Mouse (Mus musculus): Measurements from ENCODE around the gene Arhgef3. TPM values are rescaled to one million over a fixed set of nuclear protein-coding genes. Genes with fewer than 3 reads are reported as not detected.

Arhgef3 gene
- total and polyA plus RNA-seq, 2 experiments from 2014 or later = 17.9 to 21.4 TPM

DNA sequence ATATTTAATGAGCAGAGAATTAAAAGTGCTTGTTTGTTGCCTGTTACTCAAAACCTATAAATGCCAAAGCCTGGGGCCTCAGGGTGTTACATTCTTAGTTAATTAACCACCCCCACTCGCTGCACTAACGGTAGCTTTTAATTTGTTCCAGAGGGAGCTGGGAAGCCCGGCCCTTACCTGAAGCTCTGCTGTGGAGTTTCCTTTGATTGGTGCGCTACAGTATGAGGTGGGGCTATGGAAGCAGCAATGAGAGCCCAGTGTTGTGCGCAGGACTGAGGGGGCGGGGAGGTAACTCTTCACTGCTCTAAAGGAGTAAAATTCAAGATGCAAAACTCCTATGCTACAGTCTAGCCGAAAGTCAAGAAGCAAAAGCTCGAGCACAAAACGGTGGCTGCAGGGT lies 43.9 kb upstream of the Arhgef3 start:
- Histone ChIP-seq H3K9ac (replicated peaks; ENCODE audit: low read depth, low read length) (no peak overlapping the region), H3K4me3 (ENCODE audit: low read depth, low read length) (no peak overlapping the region), H3K9me3 (replicated peaks; ENCODE audit: control insufficient read depth, low read length) (no peaks in the 10 kb centered on the region), H3K27ac (ENCODE audit: low read depth) (no peak overlapping the region), H3K36me3 (replicated peaks; ENCODE audit: control insufficient read depth, insufficient read depth, low read length) (no peaks in the 10 kb centered on the region), H3K27me3 (ENCODE audit: control insufficient read depth, insufficient read depth, low read length) (no peaks in the 10 kb centered on the region), H3K4me1 (ENCODE audit: control insufficient read depth, insufficient read depth) (peaks cover 43% of the 10 kb centered on the region), H3K4me2 (ENCODE audit: low read depth, low read length) (no peak overlapping the region)
- no peak for ATAC-seq (ENCODE audit: insufficient read depth, low read depth)
- 47% methylated on average over 9 of the region's 9 CpGs for WGBS
- DNase-seq (ENCODE audit: low spot score) = no peak
- TF ChIP-seq CTCF (IDR thresholded peaks at IDR 0.05; ENCODE audit: low read depth) (no peak), EP300 (IDR thresholded peaks at IDR 0.05; ENCODE audit: low read depth) (no peak)

DNA sequence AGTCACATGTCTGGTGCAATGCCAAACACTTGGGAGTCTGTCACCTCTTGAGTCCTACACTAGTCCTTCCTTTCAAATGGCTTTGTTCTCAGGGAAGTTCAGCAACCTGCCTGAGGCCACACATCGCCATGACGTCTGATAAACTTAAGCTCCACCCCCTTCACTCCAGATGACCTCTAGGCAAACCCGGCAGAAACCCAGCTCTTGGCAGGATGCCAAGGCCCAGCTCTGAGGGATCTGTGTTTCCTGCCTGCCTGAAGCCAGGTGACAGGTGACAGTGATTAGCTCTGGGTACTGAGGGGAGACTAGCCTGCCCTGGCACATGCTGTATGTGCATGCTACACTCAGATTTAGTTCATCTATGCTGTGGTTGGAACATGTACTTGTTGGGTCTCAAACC lies 42.7 kb upstream of the Arhgef3 start:
- Histone ChIP-seq H3K4me3 (ENCODE audit: low read depth, low read length) (no peak overlapping the region), H3K9me3 (replicated peaks; ENCODE audit: control insufficient read depth, low read length) (no peaks in the 10 kb centered on the region), H3K4me2 (ENCODE audit: low read depth, low read length) (no peak overlapping the region), H3K36me3 (replicated peaks; ENCODE audit: control insufficient read depth, insufficient read depth, low read length) (no peaks in the 10 kb centered on the region), H3K27ac (ENCODE audit: low read depth) (no peak overlapping the region), H3K4me1 (ENCODE audit: control insufficient read depth, insufficient read depth) (peaks cover 46% of the 10 kb centered on the region), H3K27me3 (ENCODE audit: control insufficient read depth, insufficient read depth, low read length) (no peaks in the 10 kb centered on the region), H3K9ac (replicated peaks; ENCODE audit: low read depth, low read length) (no peak overlapping the region)
- no peak for TF ChIP-seq EP300 (IDR thresholded peaks at IDR 0.05; ENCODE audit: low read depth)
- DNase-seq (ENCODE audit: low spot score) (no peak), ATAC-seq (ENCODE audit: insufficient read depth, low read depth) (peak; percentile 24; the same call in 1 of the 2 replicates)
- 13% methylated on average over 3 of the region's 3 CpGs for WGBS

DNA sequence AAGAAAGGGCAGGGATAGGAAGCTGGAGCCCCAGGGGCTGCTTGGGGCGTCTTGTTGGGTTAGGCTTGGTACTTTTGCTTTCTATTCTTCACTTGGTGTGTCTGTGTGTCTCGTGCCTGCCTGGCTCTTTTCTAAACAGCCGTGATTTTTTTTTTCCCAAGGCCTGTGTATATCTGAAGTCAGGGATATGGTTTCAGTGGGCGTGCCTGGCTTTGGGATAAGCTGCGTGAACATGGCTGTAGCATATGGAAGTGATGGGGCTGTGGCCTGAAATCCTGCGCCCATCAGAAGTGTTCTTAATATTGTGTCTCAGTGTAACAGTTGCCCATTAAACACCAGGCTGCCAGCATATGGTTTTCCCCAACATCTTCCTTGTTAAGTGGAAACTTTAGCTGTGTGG lies 39.6 kb upstream of the Arhgef3 start:
- no peak for DNase-seq (ENCODE audit: low spot score)
- Histone ChIP-seq H3K4me3 (ENCODE audit: low read depth, low read length) (no peak overlapping the region), H3K4me2 (ENCODE audit: low read depth, low read length) (no peak overlapping the region), H3K4me1 (ENCODE audit: control insufficient read depth, insufficient read depth) (peaks cover 43% of the 10 kb centered on the region), H3K36me3 (replicated peaks; ENCODE audit: control insufficient read depth, insufficient read depth, low read length) (no peaks in the 10 kb centered on the region), H3K9me3 (replicated peaks; ENCODE audit: control insufficient read depth, low read length) (no peaks in the 10 kb centered on the region), H3K9ac (replicated peaks; ENCODE audit: low read depth, low read length) (no peak overlapping the region), H3K27me3 (ENCODE audit: control insufficient read depth, insufficient read depth, low read length) (no peaks in the 10 kb centered on the region), H3K27ac (ENCODE audit: low read depth) (no peak overlapping the region)
- 68% methylated on average over 6 of the region's 6 CpGs for WGBS
- TF ChIP-seq CTCF (IDR thresholded peaks at IDR 0.05; ENCODE audit: low read depth) (no peak), EP300 (IDR thresholded peaks at IDR 0.05; ENCODE audit: low read depth) (no peak)
- ATAC-seq (ENCODE audit: insufficient read depth, low read depth) = no peak

DNA sequence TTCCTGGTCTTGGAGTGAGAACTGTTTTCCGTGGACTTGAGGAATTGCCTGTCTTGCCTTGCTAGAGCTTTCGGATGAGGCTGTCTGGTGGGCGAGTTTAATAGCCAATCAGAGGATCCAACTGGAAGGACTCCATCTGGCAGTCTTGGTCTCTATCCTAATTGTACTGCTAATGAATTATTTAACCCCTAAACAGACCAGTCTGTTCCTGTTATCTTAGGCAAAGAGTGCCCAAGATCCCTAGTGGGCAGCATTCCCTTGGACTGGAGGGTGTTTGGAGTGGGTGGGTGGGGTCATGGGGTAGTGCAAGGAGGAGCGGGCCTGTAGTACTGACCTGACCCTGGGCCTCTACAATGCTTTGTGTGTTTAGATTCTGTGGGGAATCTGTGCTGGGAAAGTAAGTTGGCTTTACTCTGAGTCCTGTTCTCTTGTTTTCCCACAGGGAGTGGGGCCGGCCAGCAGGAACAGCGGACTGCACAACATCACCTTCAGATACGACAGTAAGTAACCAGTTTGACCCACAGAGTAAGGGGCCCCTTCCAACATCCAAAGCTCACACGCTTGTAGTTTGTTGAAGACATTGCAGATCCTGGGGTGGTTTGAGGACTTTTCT lies 38.7 kb upstream of the Arhgef3 start:
- WGBS = 61% methylated on average over 8 of the region's 8 CpGs
- DNase-seq (ENCODE audit: low spot score) = no peak

DNA sequence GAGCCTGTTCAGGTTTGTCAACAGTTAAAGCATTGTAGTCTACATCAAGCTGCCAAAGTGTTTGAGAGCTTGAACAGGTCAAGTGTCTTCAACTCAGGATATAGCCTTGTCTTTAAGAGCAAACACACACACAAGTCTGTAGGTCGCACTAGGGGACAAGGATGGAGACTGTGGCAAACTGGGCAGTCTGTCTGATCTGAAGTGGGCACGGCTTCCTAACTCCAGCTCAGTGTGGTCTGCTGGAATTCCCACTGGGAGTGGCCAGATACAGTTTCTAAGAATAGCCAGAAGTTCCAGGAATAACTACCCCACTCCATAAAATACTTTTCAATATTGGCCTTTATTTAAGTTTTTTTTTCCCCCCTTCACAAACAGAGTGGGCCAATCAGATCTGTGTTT lies 38.2 kb upstream of the Arhgef3 start:
- no peak overlapping the region; the same call in 1 of the 2 replicates for H3K4me2 ChIP-seq (ENCODE audit: low read depth, low read length)
- WGBS = 20% methylated on average over 2 of the region's 2 CpGs
- peaks cover 34% of the 10 kb centered on the region for H3K4me1 ChIP-seq (ENCODE audit: control insufficient read depth, insufficient read depth)
- peak; percentile 74 for DNase-seq (ENCODE audit: low spot score)
- peak; percentile 83 for ATAC-seq (ENCODE audit: insufficient read depth, low read depth)
- no peak overlapping the region for H3K4me3 ChIP-seq (ENCODE audit: low read depth, low read length)
- H3K27ac ChIP-seq (ENCODE audit: low read depth) = peak overlapping the region; percentile 81
- H3K9ac ChIP-seq (replicated peaks; ENCODE audit: low read depth, low read length) = no peak overlapping the region
- no peak for TF ChIP-seq EP300 (IDR thresholded peaks at IDR 0.05; ENCODE audit: low read depth)
- TF ChIP-seq CTCF (IDR thresholded peaks at IDR 0.05; ENCODE audit: low read depth) = no peak
- H3K9me3 ChIP-seq (replicated peaks; ENCODE audit: control insufficient read depth, low read length) = no peaks in the 10 kb centered on the region
- no peaks in the 10 kb centered on the region for H3K36me3 ChIP-seq (replicated peaks; ENCODE audit: control insufficient read depth, insufficient read depth, low read length)
- H3K27me3 ChIP-seq (ENCODE audit: control insufficient read depth, insufficient read depth, low read length) = no peaks in the 10 kb centered on the region

More for the DNA sequence above, 38.7 kb upstream of the Arhgef3 start:
- peak; percentile 22; the same call in 1 of the 2 replicates for ATAC-seq (ENCODE audit: insufficient read depth, low read depth)
- H3K4me1 ChIP-seq (ENCODE audit: control insufficient read depth, insufficient read depth) = peaks cover 36% of the 10 kb centered on the region
- H3K4me3 ChIP-seq (ENCODE audit: low read depth, low read length) = no peak overlapping the region
- peak overlapping the region; percentile 81 for H3K27ac ChIP-seq (ENCODE audit: low read depth)
- H3K27me3 ChIP-seq (ENCODE audit: control insufficient read depth, insufficient read depth, low read length) = no peaks in the 10 kb centered on the region
- no peaks in the 10 kb centered on the region for H3K9me3 ChIP-seq (replicated peaks; ENCODE audit: control insufficient read depth, low read length)
- no peaks in the 10 kb centered on the region for H3K36me3 ChIP-seq (replicated peaks; ENCODE audit: control insufficient read depth, insufficient read depth, low read length)
- no peak overlapping the region for H3K9ac ChIP-seq (replicated peaks; ENCODE audit: low read depth, low read length)
- TF ChIP-seq CTCF (IDR thresholded peaks at IDR 0.05; ENCODE audit: low read depth) = no peak
- no peak for TF ChIP-seq EP300 (IDR thresholded peaks at IDR 0.05; ENCODE audit: low read depth)
- H3K4me2 ChIP-seq (ENCODE audit: low read depth, low read length) = no peak overlapping the region
